Mouse (Mus musculus) retina, embryonic 14.5 days (tissue): ENCODE results near the gene Tbc1d9b.
"Not testable (repeated sequence)": the region's sequence is repeated elsewhere in the genome, so short reads cannot be mapped to it uniquely, and the experiment has no call there.

Source experiments
- DNase-seq: peaks from one replicate; pipeline ENCODE4 v3.0.0-alpha.2; 2015; ENCODE audit warnings: low spot score

Gene Tbc1d9b

GRCm38 (mm10) chr11:50138206-50138822, 7.1 kb downstream of the Tbc1d9b start:
- no peak for DNase-seq

- DNase-seq: no peak
Observed at GRCm38 (mm10) chr11:50139571-50139970, 8.4 kb downstream of the Tbc1d9b start.

GRCm38 (mm10) chr11:50145529-50145928, 14.3 kb downstream of the Tbc1d9b start:
- no peak for DNase-seq

- no peak for DNase-seq
Observed at GRCm38 (mm10) chr11:50146121-50146520, 14.9 kb downstream of the Tbc1d9b start.

GRCm38 (mm10) chr11:50147267-50147957, 16.2 kb downstream of the Tbc1d9b start:
- DNase-seq: no peak

GRCm38 (mm10) chr11:50147958-50148476, 16.8 kb downstream of the Tbc1d9b start:
- DNase-seq: no peak

- DNase-seq: no peak
Observed at GRCm38 (mm10) chr11:50149200-50149599, 18.0 kb downstream of the Tbc1d9b start.

- DNase-seq: no peak
Observed at GRCm38 (mm10) chr11:50149603-50150150, 18.5 kb downstream of the Tbc1d9b start.

- DNase-seq: no peak
Observed at GRCm38 (mm10) chr11:50151374-50151773, 20.2 kb downstream of the Tbc1d9b start.

- peak; percentile 10 for DNase-seq
Observed at GRCm38 (mm10) chr11:50154166-50154565, 23.0 kb downstream of the Tbc1d9b start.

GRCm38 (mm10) chr11:50154777-50155520, 23.8 kb downstream of the Tbc1d9b start:
- DNase-seq: no peak

GRCm38 (mm10) chr11:50155785-50156184, 24.6 kb downstream of the Tbc1d9b start:
- no peak for DNase-seq

GRCm38 (mm10) chr11:50156725-50157258, 25.6 kb downstream of the Tbc1d9b start:
- no peak for DNase-seq

- DNase-seq: no peak
Observed at GRCm38 (mm10) chr11:50158346-50158745, 27.1 kb downstream of the Tbc1d9b start.

GRCm38 (mm10) chr11:50159347-50159746, 28.2 kb downstream of the Tbc1d9b start:
- no peak for DNase-seq

- peak; percentile 82 for DNase-seq
Observed at GRCm38 (mm10) chr11:50161578-50162304, 30.5 kb downstream of the Tbc1d9b start.

- DNase-seq: no peak
Observed at GRCm38 (mm10) chr11:50162338-50163050, 31.3 kb downstream of the Tbc1d9b start.

GRCm38 (mm10) chr11:50168352-50168751, 37.2 kb downstream of the Tbc1d9b start:
- DNase-seq: no peak

- DNase-seq: not testable (repeated sequence)
Observed at GRCm38 (mm10) chr11:50174111-50174729, 43.0 kb downstream of the Tbc1d9b start, which contains the start of gene Mrnip. Gene Mrnip (plus strand): TSS chr11:50174444.

GRCm38 (mm10) chr11:50174730-50175187, 43.6 kb downstream of the Tbc1d9b start:
- DNase-seq: peak; percentile 100
